7 mouse cellular contexts compared by ENCODE assay signal in the genomic region with DNA sequence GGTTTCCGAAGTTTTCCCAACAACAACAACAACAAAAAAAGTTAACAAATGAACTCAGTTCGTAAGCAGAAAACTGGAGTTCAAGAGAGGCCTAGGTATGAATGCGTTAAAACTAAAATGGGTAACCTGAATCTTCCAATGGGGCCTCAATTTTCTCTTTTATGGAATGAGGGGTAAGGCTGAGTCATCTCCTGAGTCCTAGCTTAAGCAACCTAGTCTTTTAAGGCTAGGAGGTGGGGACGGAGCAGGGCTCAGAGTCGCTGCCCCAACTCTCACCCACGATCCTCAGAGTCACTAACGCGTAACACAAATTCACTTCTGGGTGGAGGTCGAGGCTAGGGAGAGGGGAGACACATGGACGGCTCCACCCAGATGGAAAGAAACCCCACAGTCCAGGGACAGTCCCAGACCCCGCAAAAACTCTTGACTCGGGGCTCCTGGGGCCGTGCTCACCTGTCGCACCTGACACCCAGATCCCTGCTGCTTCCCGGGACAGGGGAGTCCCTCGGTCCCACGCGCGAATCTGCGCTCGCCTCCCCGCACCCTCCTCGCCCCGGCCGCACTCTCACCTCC. TPM values are rescaled to one million over a fixed set of nuclear protein-coding genes. Genes with fewer than 3 reads are reported as not detected.
DNase-seq lines count a peak whose midpoint lies in the region; TF ChIP-seq lines count a peak whose summit lies in the region.

No protein-coding gene starts in this region.

- no peak for DNase-seq in spleen, adult 2 months (ENCODE audit: low read depth in 1 of 2, low spot score in 2 of 2)
- DNase-seq in spleen, postnatal 36 days (ENCODE audit: low spot score in 2 of 2) = no peak
- DNase-seq in limb, embryonic 10.5 days (ENCODE audit: low spot score) = no peak
- no peak for DNase-seq in MN1 (ENCODE audit: low spot score)
- no peak for DNase-seq in left cerebral cortex, postnatal 10 days (ENCODE audit: extremely low spot score in 1 of 2, low spot score in 2 of 2)

- peak overlapping the region; percentile 69 for H3K4me2 ChIP-seq in myocyte (ENCODE audit: low read depth)

- TF ChIP-seq POLR2A in spleen, adult 2 months (IDR thresholded peaks at IDR 0.05; ENCODE audit: low read depth, low read length) = no peak
- peak; percentile 82 for TF ChIP-seq POLR2A in embryonic fibroblast, embryonic 13.5 days (IDR thresholded peaks at IDR 0.05; ENCODE audit: low read depth, low read length)
- no peak for TF ChIP-seq POLR2A in myocyte (IDR thresholded peaks at IDR 0.05; ENCODE audit: insufficient read length, low read depth)

- peak overlapping the region; percentile 55; the same call in 1 of the 2 replicates for H3K27ac ChIP-seq in spleen, adult 2 months (ENCODE audit: insufficient read depth, low read length)
- peak overlapping the region; percentile 92 for H3K27ac ChIP-seq in embryonic fibroblast, embryonic 13.5 days (ENCODE audit: insufficient read depth, low read length)
- peak overlapping the region; percentile 87 for H3K27ac ChIP-seq in limb, embryonic 10.5 days

- H3K4me3 ChIP-seq in spleen, adult 2 months (ENCODE audit: extremely low read depth, insufficient read depth, insufficient read length) = peak overlapping the region; percentile 95
- H3K4me3 ChIP-seq in embryonic fibroblast, embryonic 13.5 days (ENCODE audit: insufficient read depth, low read length) = peak overlapping the region; percentile 88
- H3K4me3 ChIP-seq in limb, embryonic 10.5 days = peak overlapping the region; percentile 87
- H3K4me3 ChIP-seq in myocyte = peak overlapping the region; percentile 57

- 7% methylated on average over 24 of the region's 25 CpGs for WGBS in spleen, adult 2 months
- 6% methylated on average over 25 of the region's 25 CpGs for WGBS in limb, embryonic 10.5 days

- intact Hi-C loops in left cerebral cortex, postnatal 10 days (cut with DNase I) = no loop called here

- peaks cover 3% of the 10 kb centered on the region; the same call in 1 of the 2 replicates for H3K36me3 ChIP-seq in spleen, adult 2 months (ENCODE audit: control insufficient read depth, insufficient read depth, low read length)
- peaks cover 39% of the 10 kb centered on the region for H3K36me3 ChIP-seq in limb, embryonic 10.5 days
- peaks cover 10% of the 10 kb centered on the region for H3K36me3 ChIP-seq in myocyte (ENCODE audit: control insufficient read depth, insufficient read depth)

- H3K27me3 ChIP-seq in spleen, adult 2 months (ENCODE audit: control insufficient read depth, insufficient read depth, low read length) = no peaks in the 10 kb centered on the region
- no peaks in the 10 kb centered on the region for H3K27me3 ChIP-seq in limb, embryonic 10.5 days (ENCODE audit: low read depth, poor library complexity, severe bottlenecking)
- no peaks in the 10 kb centered on the region for H3K27me3 ChIP-seq in myocyte (ENCODE audit: control insufficient read depth, insufficient read depth, insufficient read length)

- no peak for TF ChIP-seq CTCF in spleen, adult 2 months (IDR thresholded peaks at IDR 0.05; ENCODE audit: extremely low read depth, insufficient read depth, insufficient read length, insufficient replicate concordance)
- no peak for TF ChIP-seq CTCF in embryonic fibroblast, embryonic 13.5 days (IDR thresholded peaks at IDR 0.05; ENCODE audit: borderline replicate concordance, insufficient read depth, low read length)

- H3K79me2 ChIP-seq in myocyte (ENCODE audit: control insufficient read depth, insufficient read depth) = peaks cover 19% of the 10 kb centered on the region

- H3ac ChIP-seq in myocyte (ENCODE audit: control insufficient read depth, insufficient read length) = peak overlapping the region; percentile 37

- H3K9me3 ChIP-seq in limb, embryonic 10.5 days (replicated peaks) = no peaks in the 10 kb centered on the region

- H3K4me1 ChIP-seq in spleen, adult 2 months (ENCODE audit: control insufficient read depth, insufficient read depth, insufficient read length) = no peaks in the 10 kb centered on the region; the same call in 1 of the 2 replicates
- peaks cover 5% of the 10 kb centered on the region for H3K4me1 ChIP-seq in embryonic fibroblast, embryonic 13.5 days (ENCODE audit: control insufficient read depth, insufficient read depth, low read length)
- H3K4me1 ChIP-seq in limb, embryonic 10.5 days = peaks cover 16% of the 10 kb centered on the region

TF ChIP-seq in myocyte, 11 proteins besides CTCF, POLR2A, EP300 and RAD21:
- TF ChIP-seq E2F4 (IDR thresholded peaks at IDR 0.05; ENCODE audit: insufficient read depth) = no peak
- no peak for TF ChIP-seq MYOG (IDR thresholded peaks at IDR 0.05; ENCODE audit: control insufficient read depth in 1 of 3, insufficient read depth in 1 of 3, insufficient read length in 2 of 3, low read depth in 2 of 3)

RNA-seq across cellular contexts. Expression of a gene that starts 0.5 kb away (rescaled TPM):
- 47.9 and 50.0 TPM in 2 replicates for polyA plus RNA-seq in spleen, adult 2 months (2012; rRNA removed)
- polyA plus RNA-seq in embryonic fibroblast, embryonic 13.5 days (2011; ENCODE audit: insufficient read length, low read depth, missing spikeins) = 239 and 250 TPM in 2 replicates
- 95.8 and 123 TPM in 2 replicates for polyA plus RNA-seq in limb, embryonic 10.5 days (2016; fragmentation: Nextera tagmentation; extraction: Ambion mirVana)
- polyA plus RNA-seq in myocyte (2012; fragmentation: generic; extraction: Trizol) = 163 TPM
- total RNA-seq in left cerebral cortex, postnatal 10 days (2021) = 100 to 1,000 TPM; 102 to 109 TPM

RNA-seq across cellular contexts. Expression of a gene that starts 15.2 kb away (rescaled TPM):
- polyA plus RNA-seq in spleen, adult 2 months (2012; rRNA removed) = 15.0 and 16.6 TPM in 2 replicates
- 65.5 and 68.6 TPM in 2 replicates for polyA plus RNA-seq in embryonic fibroblast, embryonic 13.5 days (2011; ENCODE audit: insufficient read length, low read depth, missing spikeins)
- 119 and 123 TPM in 2 replicates for polyA plus RNA-seq in limb, embryonic 10.5 days (2016; fragmentation: Nextera tagmentation; extraction: Ambion mirVana)
- polyA plus RNA-seq in myocyte (2012; fragmentation: generic; extraction: Trizol) = 12.3 TPM
- 10 to 100 TPM; 35.1 to 36.6 TPM for total RNA-seq in left cerebral cortex, postnatal 10 days (2021)

RNA-seq across cellular contexts. Expression of a gene that starts 15.3 kb away (rescaled TPM):
- polyA plus RNA-seq in spleen, adult 2 months (2012; rRNA removed) = 26.5 and 34.7 TPM in 2 replicates
- 5.8 and 7.8 TPM in 2 replicates for polyA plus RNA-seq in embryonic fibroblast, embryonic 13.5 days (2011; ENCODE audit: insufficient read length, low read depth, missing spikeins)
- 23.5 and 26.9 TPM in 2 replicates for polyA plus RNA-seq in limb, embryonic 10.5 days (2016; fragmentation: Nextera tagmentation; extraction: Ambion mirVana)
- polyA plus RNA-seq in myocyte (2012; fragmentation: generic; extraction: Trizol) = 41.3 TPM
- 1 to 10 TPM; 9.3 to 9.7 TPM for total RNA-seq in left cerebral cortex, postnatal 10 days (2021)
